Comparison of ENCODE assay signal across 25 mouse cellular contexts in the genomic region with DNA sequence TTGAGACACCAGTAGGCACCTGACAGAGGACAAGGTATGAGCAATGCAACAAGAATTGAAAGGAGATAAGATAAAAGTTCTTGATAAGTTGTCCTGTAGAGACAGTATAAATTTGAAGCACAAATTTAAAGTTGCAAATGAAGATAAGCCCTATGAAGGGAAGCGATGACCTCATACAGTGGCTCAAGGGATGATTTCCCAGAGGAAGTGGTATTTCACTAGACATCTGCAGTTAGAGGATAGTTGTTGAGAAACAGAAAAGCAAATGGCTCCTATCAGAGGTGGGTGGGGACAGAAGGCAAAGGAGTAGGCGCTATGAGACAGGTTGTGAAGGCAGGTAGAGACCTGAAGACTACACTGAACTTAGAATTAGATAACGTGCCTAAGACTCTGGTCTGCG. TPM values are rescaled to one million over a fixed set of nuclear protein-coding genes. Genes with fewer than 3 reads are reported as not detected.
DNase-seq lines count a peak whose midpoint lies in the region; ATAC-seq and TF ChIP-seq lines count a peak whose summit lies in the region.
"Had no signal": no experiment of that assay in that cellular context is flagged by ENCODE, and none has a peak within 500 bp of the region (broad histone marks: within the 10 kb centered on the region; RNA-seq: fewer than 3 reads in every experiment).

No protein-coding gene starts in this region.

- no peaks in the 10 kb centered on the region for H3K9me3 ChIP-seq in G1E (replicated peaks)
- H3K9me3 ChIP-seq in midbrain, embryonic 10.5 days (replicated peaks) = no peaks in the 10 kb centered on the region
- H3K9me3 ChIP-seq: forebrain, embryonic 13.5 days; hindbrain, embryonic 10.5 days; limb, embryonic 13.5 days; midbrain, embryonic 15.5 days; neural tube, embryonic 15.5 days had no signal

- H3K36me3 ChIP-seq in kidney, adult 2 months (ENCODE audit: control insufficient read depth, insufficient read depth, low read length) = no peaks in the 10 kb centered on the region
- H3K36me3 ChIP-seq in G1E (replicated peaks) = no peaks in the 10 kb centered on the region
- H3K36me3 ChIP-seq in midbrain, embryonic 10.5 days = no peaks in the 10 kb centered on the region
- H3K36me3 ChIP-seq: hindbrain, embryonic 10.5 days; limb, embryonic 13.5 days; midbrain, embryonic 15.5 days; neural tube, embryonic 15.5 days had no signal

- WGBS in kidney, adult 2 months = 90% methylated on average over 4 of the region's 4 CpGs
- 92% methylated on average over 4 of the region's 4 CpGs for WGBS in midbrain, embryonic 10.5 days

- no peaks in the 10 kb centered on the region for H3K4me1 ChIP-seq in kidney, adult 2 months (ENCODE audit: control insufficient read depth, insufficient read depth, low read length)
- 0 out of 2 replicates have a peak, but pooled peaks cover 3% of the 10 kb centered on the region for H3K4me1 ChIP-seq in G1E (ENCODE audit: insufficient read depth, low read depth, low read length)
- peaks cover 7% of the 10 kb centered on the region; the same call in 1 of the 2 replicates for H3K4me1 ChIP-seq in midbrain, embryonic 10.5 days
- H3K4me1 ChIP-seq: forebrain, embryonic 13.5 days; limb, embryonic 13.5 days; midbrain, embryonic 15.5 days; neural tube, embryonic 15.5 days had no signal

- TF ChIP-seq POLR2A in kidney, adult 2 months (IDR thresholded peaks at IDR 0.05; ENCODE audit: low read depth, low read length) = no peak

- TF ChIP-seq CTCF in kidney, adult 2 months (conservative IDR thresholded peaks at IDR 0.05; ENCODE audit: insufficient read depth, insufficient read length, low read depth, low read length) = no peak
- no peak for TF ChIP-seq CTCF in G1E (IDR thresholded peaks at IDR 0.05; ENCODE audit: low read depth, low read length)

- peak; percentile 42; the same call in 1 of the 2 replicates for ATAC-seq in G1E (ENCODE audit: extremely low read depth, insufficient number of reproducible peaks, low FRiP score, poor library complexity, severe bottlenecking)
- ATAC-seq in megakaryocyte, adult 5-6 weeks (ENCODE audit: poor library complexity, severe bottlenecking) = peak; percentile 73
- ATAC-seq: forebrain, embryonic 13.5 days; hindbrain, embryonic 16.5 days; midbrain, embryonic 15.5 days had no signal

- intact Hi-C loops in left cerebral cortex, postnatal 36 days (cut with DNase I) = no loop called here

- H3K4me3 ChIP-seq in kidney, adult 2 months (ENCODE audit: insufficient read depth, low read depth, low read length) = no peak overlapping the region
- no peak overlapping the region for H3K4me3 ChIP-seq in G1E (ENCODE audit: low read depth, low read length)
- H3K4me3 ChIP-seq in midbrain, embryonic 10.5 days = no peak overlapping the region
- H3K4me3 ChIP-seq: forebrain, embryonic 13.5 days; hindbrain, embryonic 10.5 days; limb, embryonic 13.5 days; midbrain, embryonic 15.5 days; neural tube, embryonic 15.5 days had no signal

- DNase-seq in kidney, adult 2 months = no peak
- no peak for DNase-seq in kidney, adult 9 months
- DNase-seq in 416B (ENCODE audit: low read depth) (peak; percentile 92), G1E (ENCODE audit: low spot score) (no peak)
- DNase-seq in left cerebral cortex, postnatal 36 days (ENCODE audit: low spot score in 2 of 2) = no peak
- DNase-seq in midbrain, embryonic 10.5 days (ENCODE audit: low spot score) = no peak
- DNase-seq: adrenal gland, adult 8-10 months; cerebellum, adult 8-10 months; cerebellum, postnatal 25 days; gastrocnemius, postnatal 14 days; kidney, adult 18-20 months; kidney, postnatal 10 days; lung, embryonic 14.5 days; lung, postnatal 14 days; retina, postnatal 1 day; right cerebral cortex, postnatal 14 days had no signal

- H3K27me3 ChIP-seq in kidney, adult 2 months (replicated peaks; ENCODE audit: control insufficient read depth, insufficient read depth, low read length) = no peaks in the 10 kb centered on the region
- H3K27me3 ChIP-seq in G1E (ENCODE audit: insufficient read depth, low read length) = 0 out of 2 replicates have a peak, but pooled peaks cover 3% of the 10 kb centered on the region
- no peaks in the 10 kb centered on the region for H3K27me3 ChIP-seq in midbrain, embryonic 10.5 days (ENCODE audit: low read depth, poor library complexity, severe bottlenecking)
- H3K27me3 ChIP-seq: CH12.LX; forebrain, embryonic 13.5 days; limb, embryonic 13.5 days; midbrain, embryonic 15.5 days; neural tube, embryonic 15.5 days had no signal

- peak overlapping the region; percentile 31; the same call in 1 of the 2 replicates for H3K27ac ChIP-seq in kidney, adult 2 months (ENCODE audit: insufficient read depth, low read depth, low read length)
- no peak overlapping the region for H3K27ac ChIP-seq in midbrain, embryonic 10.5 days (replicated peaks)
- H3K27ac ChIP-seq: forebrain, embryonic 13.5 days; hindbrain, embryonic 10.5 days; limb, embryonic 13.5 days; liver, embryonic 14.5 days; midbrain, embryonic 15.5 days; neural tube, embryonic 15.5 days had no signal

RNA-seq across cellular contexts. Expression of a gene that starts 32.0 kb away (rescaled TPM):
- polyA plus RNA-seq in kidney, adult 2 months (2012; rRNA removed) = 6.6 and 9.8 TPM in 2 replicates
- total RNA-seq in G1E (2014; fragmentation: Nextera tagmentation) (6.5 and 12.7 TPM in 2 replicates), G1E (2017) (17.3 and 17.9 TPM in 2 replicates)
- 0.05 and 0.07 TPM in 2 replicates for polyA plus RNA-seq in G1E (2012)
- total RNA-seq in megakaryocyte, adult 5-6 weeks (2015) = 17.8 and 25.6 TPM in 2 replicates
- total RNA-seq in megakaryocyte, adult 5-6 weeks (2017) = 49.4 and 66.0 TPM in 2 replicates
- 1 to 10 TPM; 6.1 TPM for total RNA-seq in left cerebral cortex, postnatal 36 days (2021)
- polyA plus RNA-seq in midbrain, embryonic 10.5 days (2016; fragmentation: Nextera tagmentation; extraction: Ambion mirVana) = 11.3 and 13.4 TPM in 2 replicates
